Mouse (Mus musculus): Measurements from ENCODE around the gene Slc25a45. TPM values are rescaled to one million over a fixed set of nuclear protein-coding genes. Genes with fewer than 3 reads are reported as not detected.

Slc25a45 gene
- polyA plus RNA-seq, 1 experiment: 57.9 TPM

- DNase-seq: no peak
- no peak overlapping the region for H3K4me3 ChIP-seq (ENCODE audit: control insufficient read depth, insufficient read depth, low read length)
- 55% methylated on average over 3 of the region's 3 CpGs for WGBS
- H3K36me3 ChIP-seq (ENCODE audit: control insufficient read depth, insufficient read depth, low read length): no peaks in the 10 kb centered on the region
- no peaks in the 10 kb centered on the region for H3K27me3 ChIP-seq (ENCODE audit: control insufficient read depth, insufficient read depth, low read length)
- H3K4me1 ChIP-seq (replicated peaks; ENCODE audit: control insufficient read depth, insufficient read depth, low read length): peaks cover 2% of the 10 kb centered on the region; the same call in 1 of the 2 replicates
- TF ChIP-seq POLR2A (IDR thresholded peaks at IDR 0.05; ENCODE audit: control insufficient read depth, extremely low read depth, insufficient read depth, low read length, poor library complexity) (no peak), CTCF (IDR thresholded peaks at IDR 0.05; ENCODE audit: borderline replicate concordance, control insufficient read depth, extremely low read depth, insufficient read depth, low read length, poor library complexity) (no peak)
- no peak overlapping the region for H3K27ac ChIP-seq (ENCODE audit: control insufficient read depth, insufficient read depth, low read length)
Observed at GRCm38 (mm10) chr19:5887234-5887815, 9.7 kb downstream of the Slc25a45 start.

GRCm38 (mm10) chr19:5889211-5889610, 11.6 kb downstream of the Slc25a45 start:
- H3K36me3 ChIP-seq (ENCODE audit: control insufficient read depth, insufficient read depth, low read length): no peaks in the 10 kb centered on the region
- H3K4me1 ChIP-seq (replicated peaks; ENCODE audit: control insufficient read depth, insufficient read depth, low read length): peaks cover 13% of the 10 kb centered on the region
- TF ChIP-seq POLR2A (IDR thresholded peaks at IDR 0.05; ENCODE audit: control insufficient read depth, extremely low read depth, insufficient read depth, low read length, poor library complexity) (no peak), CTCF (IDR thresholded peaks at IDR 0.05; ENCODE audit: borderline replicate concordance, control insufficient read depth, extremely low read depth, insufficient read depth, low read length, poor library complexity) (no peak)
- H3K27me3 ChIP-seq (ENCODE audit: control insufficient read depth, insufficient read depth, low read length): no peaks in the 10 kb centered on the region
- no peak overlapping the region for H3K27ac ChIP-seq (ENCODE audit: control insufficient read depth, insufficient read depth, low read length)
- H3K4me3 ChIP-seq (ENCODE audit: control insufficient read depth, insufficient read depth, low read length): no peak overlapping the region
- 94% methylated on average over 4 of the region's 4 CpGs for WGBS
- no peak for DNase-seq

- Histone ChIP-seq H3K27me3 (ENCODE audit: control insufficient read depth, insufficient read depth, low read length) (no peaks in the 10 kb centered on the region), H3K27ac (ENCODE audit: control insufficient read depth, insufficient read depth, low read length) (no peak overlapping the region), H3K4me1 (replicated peaks; ENCODE audit: control insufficient read depth, insufficient read depth, low read length) (peaks cover 14% of the 10 kb centered on the region), H3K36me3 (ENCODE audit: control insufficient read depth, insufficient read depth, low read length) (peaks cover 5% of the 10 kb centered on the region), H3K4me3 (ENCODE audit: control insufficient read depth, insufficient read depth, low read length) (no peak overlapping the region)
- no peak for DNase-seq
- no peak for TF ChIP-seq CTCF (IDR thresholded peaks at IDR 0.05; ENCODE audit: borderline replicate concordance, control insufficient read depth, extremely low read depth, insufficient read depth, low read length, poor library complexity)
- no peak for TF ChIP-seq POLR2A (IDR thresholded peaks at IDR 0.05; ENCODE audit: control insufficient read depth, extremely low read depth, insufficient read depth, low read length, poor library complexity)
- WGBS: 98% methylated on average over 12 of the region's 12 CpGs
Observed at GRCm38 (mm10) chr19:5891521-5892258, 14.1 kb downstream of the Slc25a45 start.

- WGBS: 96% methylated on average over 7 of the region's 7 CpGs
- no peak overlapping the region for H3K27ac ChIP-seq (ENCODE audit: control insufficient read depth, insufficient read depth, low read length)
- no peaks in the 10 kb centered on the region for H3K27me3 ChIP-seq (ENCODE audit: control insufficient read depth, insufficient read depth, low read length)
- H3K4me3 ChIP-seq (ENCODE audit: control insufficient read depth, insufficient read depth, low read length): no peak overlapping the region
- DNase-seq: no peak
- peaks cover 12% of the 10 kb centered on the region for H3K4me1 ChIP-seq (replicated peaks; ENCODE audit: control insufficient read depth, insufficient read depth, low read length)
- TF ChIP-seq POLR2A (IDR thresholded peaks at IDR 0.05; ENCODE audit: control insufficient read depth, extremely low read depth, insufficient read depth, low read length, poor library complexity) (no peak), CTCF (IDR thresholded peaks at IDR 0.05; ENCODE audit: borderline replicate concordance, control insufficient read depth, extremely low read depth, insufficient read depth, low read length, poor library complexity) (no peak)
- H3K36me3 ChIP-seq (ENCODE audit: control insufficient read depth, insufficient read depth, low read length): peaks cover 7% of the 10 kb centered on the region
Observed at GRCm38 (mm10) chr19:5892262-5892661, 14.7 kb downstream of the Slc25a45 start.

- H3K27me3 ChIP-seq (ENCODE audit: control insufficient read depth, insufficient read depth, low read length): no peaks in the 10 kb centered on the region
- peaks cover 12% of the 10 kb centered on the region for H3K4me1 ChIP-seq (replicated peaks; ENCODE audit: control insufficient read depth, insufficient read depth, low read length)
- no peak overlapping the region for H3K4me3 ChIP-seq (ENCODE audit: control insufficient read depth, insufficient read depth, low read length)
- DNase-seq: no peak
- no peak overlapping the region for H3K27ac ChIP-seq (ENCODE audit: control insufficient read depth, insufficient read depth, low read length)
- TF ChIP-seq POLR2A (IDR thresholded peaks at IDR 0.05; ENCODE audit: control insufficient read depth, extremely low read depth, insufficient read depth, low read length, poor library complexity) (no peak), CTCF (IDR thresholded peaks at IDR 0.05; ENCODE audit: borderline replicate concordance, control insufficient read depth, extremely low read depth, insufficient read depth, low read length, poor library complexity) (no peak)
- 97% methylated on average over 13 of the region's 13 CpGs for WGBS
- peaks cover 7% of the 10 kb centered on the region for H3K36me3 ChIP-seq (ENCODE audit: control insufficient read depth, insufficient read depth, low read length)
Observed at GRCm38 (mm10) chr19:5892735-5893134, 15.1 kb downstream of the Slc25a45 start.

- Histone ChIP-seq H3K27ac (ENCODE audit: control insufficient read depth, insufficient read depth, low read length) (no peak overlapping the region), H3K4me1 (replicated peaks; ENCODE audit: control insufficient read depth, insufficient read depth, low read length) (peaks cover 12% of the 10 kb centered on the region), H3K36me3 (ENCODE audit: control insufficient read depth, insufficient read depth, low read length) (peaks cover 10% of the 10 kb centered on the region), H3K4me3 (ENCODE audit: control insufficient read depth, insufficient read depth, low read length) (peak overlapping the region; percentile 44), H3K27me3 (ENCODE audit: control insufficient read depth, insufficient read depth, low read length) (no peaks in the 10 kb centered on the region)
- 7% methylated on average over 31 of the region's 31 CpGs for WGBS
- TF ChIP-seq POLR2A (IDR thresholded peaks at IDR 0.05; ENCODE audit: control insufficient read depth, extremely low read depth, insufficient read depth, low read length, poor library complexity) (no peak), CTCF (IDR thresholded peaks at IDR 0.05; ENCODE audit: borderline replicate concordance, control insufficient read depth, extremely low read depth, insufficient read depth, low read length, poor library complexity) (no peak)
- no peak for DNase-seq
Observed at GRCm38 (mm10) chr19:5893282-5894001, 15.8 kb downstream of the Slc25a45 start.

Data from thymus, adult 2 months (tissue).